Mouse (Mus musculus) megakaryocyte, embryonic 14.5 days (primary cell): ENCODE results near the gene Arid5b.

Source experiments
- FLI1 ChIP-seq: IDR thresholded peaks from 2 replicates; pipeline ENCODE4 v1.6.1; 2012; ENCODE audit warnings: low read length, inconsistent platforms, mixed read lengths
- GATA1 ChIP-seq: IDR thresholded peaks from 3 replicates; pipeline ENCODE4 v1.6.1; 2012; ENCODE audit warnings: mixed read lengths, low read length, inconsistent platforms, borderline replicate concordance

- TF ChIP-seq GATA1 = no peak
- TF ChIP-seq FLI1 = no peak
Observed at GRCm38 (mm10) chr10:68123446-68123845, 155.1 kb downstream of the Arid5b start.
